Mouse (Mus musculus) left cerebral cortex, adult 18-20 months (tissue): ENCODE measurements around the gene Cxcr5. TPM values are rescaled to one million over a fixed set of nuclear protein-coding genes. Genes with fewer than 3 reads are reported as not detected.
A peak's percentile ranks its signal among the peaks of the same experiment; 100 is the strongest.
"Not testable (repeated sequence)": the region's sequence is repeated elsewhere in the genome, so short reads cannot be mapped to it uniquely, and the experiment has no call there.

ENCODE experiments used
- DNase-seq, 2 experiments: peaks; one replicate each; pipeline ENCODE4 v3.0.0; 2021 to 2022; ENCODE audit warnings: low spot score in 2 of 2, mixed read lengths in 1 of 2
- total RNA-seq, 2 experiments: library from RNA; stranded (reverse); gene quantifications; 2 replicates each; pipeline ENCODE4 v1.2.3; 2021

Cxcr5 gene
- total RNA-seq, 2 experiments from 2014 or later = not detected

- no peak for DNase-seq
Observed at GRCm38 (mm10) chr9:44588605-44589004, 26.9 kb upstream of the Cxcr5 start.

- DNase-seq = no peak
Observed at GRCm38 (mm10) chr9:44587262-44588160, 25.8 kb upstream of the Cxcr5 start.

- no peak for DNase-seq
Observed at GRCm38 (mm10) chr9:44586640-44587261, 25.1 kb upstream of the Cxcr5 start.

GRCm38 (mm10) chr9:44582390-44582789, 20.7 kb upstream of the Cxcr5 start:
- DNase-seq = no peak

GRCm38 (mm10) chr9:44581423-44581822, 19.7 kb upstream of the Cxcr5 start:
- no peak for DNase-seq

- DNase-seq = no peak
Observed at GRCm38 (mm10) chr9:44580085-44580484, 18.4 kb upstream of the Cxcr5 start.

GRCm38 (mm10) chr9:44579392-44579791, 17.7 kb upstream of the Cxcr5 start:
- DNase-seq = no peak

- DNase-seq = not testable (repeated sequence)
Observed at GRCm38 (mm10) chr9:44576046-44576445, 14.4 kb upstream of the Cxcr5 start.

- no peak for DNase-seq
Observed at GRCm38 (mm10) chr9:44575095-44575494, 13.4 kb upstream of the Cxcr5 start.

GRCm38 (mm10) chr9:44573306-44573705, 11.6 kb upstream of the Cxcr5 start:
- no peak for DNase-seq

- DNase-seq = no peak
Observed at GRCm38 (mm10) chr9:44570939-44571382, 9.3 kb upstream of the Cxcr5 start.

GRCm38 (mm10) chr9:44568083-44568455, 6.4 kb upstream of the Cxcr5 start:
- DNase-seq = no peak

GRCm38 (mm10) chr9:44567338-44568082, 5.8 kb upstream of the Cxcr5 start:
- DNase-seq = peak in 1 of 2 experiments; percentile 16

GRCm38 (mm10) chr9:44565367-44565766, 3.7 kb upstream of the Cxcr5 start:
- peak in 1 of 2 experiments; percentile 3 for DNase-seq

- no peak for DNase-seq
Observed at GRCm38 (mm10) chr9:44562936-44563335, 1.3 kb upstream of the Cxcr5 start.

GRCm38 (mm10) chr9:44552161-44552560, 9.5 kb downstream of the Cxcr5 start:
- DNase-seq = no peak

- no peak for DNase-seq
Observed at GRCm38 (mm10) chr9:44551138-44551537, 10.5 kb downstream of the Cxcr5 start.

- DNase-seq = no peak
Observed at GRCm38 (mm10) chr9:44548412-44549152, 13.1 kb downstream of the Cxcr5 start.

- no peak for DNase-seq
Observed at GRCm38 (mm10) chr9:44544986-44545385, 16.7 kb downstream of the Cxcr5 start.

GRCm38 (mm10) chr9:44542364-44542763, 19.3 kb downstream of the Cxcr5 start:
- no peak for DNase-seq

- no peak for DNase-seq
Observed at GRCm38 (mm10) chr9:44540676-44541075, 21.0 kb downstream of the Cxcr5 start.
